Mouse (Mus musculus) monocyte, adult 5-6 weeks (primary cell): Measurements from ENCODE around the gene Acsbg1. TPM values are rescaled to one million over a fixed set of nuclear protein-coding genes. Genes with fewer than 3 reads are reported as not detected.

Experiments used
- ATAC-seq: fragments of 153-309, 156-312 bp; replicated peaks from 2 replicates; pipeline ENCODE4 v1.8.0; 2017; ENCODE audit warnings: mild to moderate bottlenecking; ENCODE audit not compliant: low TSS enrichment, insufficient number of reproducible peaks, severe bottlenecking, poor library complexity, low FRiP score
- total RNA-seq: library from RNA; stranded (forward); fragments of 200-1000, 200-491, 200-594 nt; gene quantifications from 3 replicates; pipeline ENCODE4 v1.2.3, GENCODE M21; 2017

Gene Acsbg1
- total RNA-seq, 1 experiment from 2014 or later = 2.3 TPM

DNA sequence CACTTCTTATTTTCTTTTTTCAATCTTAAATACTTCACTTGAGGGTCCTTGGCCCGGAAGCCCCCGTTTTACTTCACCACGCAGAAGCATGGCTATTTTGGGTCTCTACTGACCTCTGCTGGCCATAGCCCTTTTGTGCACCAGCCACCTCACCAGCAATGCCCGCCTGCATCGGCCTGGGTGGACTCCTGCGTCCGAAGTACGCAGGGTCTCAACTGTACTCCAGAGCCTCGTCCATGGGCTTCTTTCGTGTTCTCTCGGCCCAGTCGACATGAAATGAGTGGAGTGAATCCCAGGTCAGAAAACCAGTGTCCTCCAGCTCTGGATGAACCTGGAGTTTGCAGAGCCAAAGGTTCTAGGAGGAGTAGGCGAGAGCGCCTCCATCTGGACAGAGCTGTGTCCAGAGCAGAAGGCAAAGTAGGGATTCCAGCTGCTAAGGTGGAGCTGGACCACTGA is 14.9 kb upstream of the Acsbg1 start:
- ATAC-seq = peak; percentile 71; the same call in 1 of the 2 replicates

DNA sequence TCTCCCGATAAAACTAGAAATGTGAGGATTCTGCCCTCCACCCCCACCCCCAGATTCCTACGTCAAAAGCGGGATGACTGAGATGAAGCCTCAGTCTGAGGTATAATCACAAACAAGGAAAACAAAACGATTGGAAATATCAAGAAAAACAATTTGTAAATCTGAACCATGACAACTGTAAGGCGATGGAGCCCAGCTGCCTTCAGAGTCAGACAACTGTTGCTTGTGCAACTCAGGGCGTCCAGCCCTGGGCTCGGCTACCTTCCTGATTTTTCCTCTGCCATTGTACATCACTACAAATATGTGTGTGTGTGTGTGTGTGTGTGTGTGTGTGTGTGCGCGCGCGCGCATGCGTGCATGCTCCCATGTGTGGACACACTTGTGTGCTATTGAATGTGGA is 12.2 kb upstream of the Acsbg1 start:
- ATAC-seq = no peak

GRCm38 (mm10) chr9:54671962-54672361 is 10.3 kb upstream of the Acsbg1 start:
- no peak for ATAC-seq

GRCm38 (mm10) chr9:54668455-54668854 is 6.8 kb upstream of the Acsbg1 start:
- no peak for ATAC-seq

DNA sequence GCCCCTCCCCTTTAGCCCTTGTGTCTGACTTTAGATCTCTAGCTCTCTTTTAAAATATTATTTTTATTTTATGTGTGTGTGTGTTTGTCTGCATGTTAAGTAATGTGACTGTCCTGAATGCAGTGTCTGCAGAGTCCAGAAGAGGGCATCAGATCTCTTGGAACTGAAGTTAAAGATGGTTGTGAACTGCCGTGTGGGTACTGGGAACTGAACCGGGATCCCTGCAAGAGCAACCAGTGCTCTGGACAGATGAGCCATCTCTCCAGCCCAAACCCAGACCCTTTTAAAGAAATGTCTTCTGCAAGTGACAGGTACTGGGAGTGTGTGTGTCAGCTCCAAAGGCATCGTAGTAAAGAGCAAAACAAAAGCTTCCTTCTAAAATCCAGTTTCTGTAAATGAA is 4.4 kb upstream of the Acsbg1 start:
- no peak for ATAC-seq

DNA sequence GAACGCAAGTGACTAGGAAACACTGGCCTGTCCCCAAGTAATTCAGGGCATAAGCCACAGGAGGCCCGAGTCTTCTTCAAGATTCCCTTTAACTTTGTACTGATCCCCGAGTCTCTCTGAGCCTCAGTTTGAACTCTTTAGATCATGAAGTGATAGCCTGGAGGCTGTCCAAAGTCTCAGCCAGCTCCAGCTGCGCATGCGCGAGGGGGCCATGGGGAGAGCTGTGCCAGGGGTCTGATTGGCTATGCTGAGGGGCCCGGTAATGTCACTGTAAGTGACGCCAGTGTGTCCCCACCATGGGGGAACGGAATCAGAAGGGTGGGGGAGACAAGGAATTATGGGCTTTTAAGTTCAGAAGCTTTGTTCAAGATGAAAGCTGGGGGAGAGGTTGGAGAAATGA is 2.7 kb upstream of the Acsbg1 start:
- ATAC-seq = no peak

- no peak for ATAC-seq
Observed at GRCm38 (mm10) chr9:54658773-54659172, 2.9 kb downstream of the Acsbg1 start.

- no peak for ATAC-seq
Observed at GRCm38 (mm10) chr9:54656402-54656801, 5.3 kb downstream of the Acsbg1 start.

GRCm38 (mm10) chr9:54655846-54656245 is 5.8 kb downstream of the Acsbg1 start:
- ATAC-seq = no peak

DNA sequence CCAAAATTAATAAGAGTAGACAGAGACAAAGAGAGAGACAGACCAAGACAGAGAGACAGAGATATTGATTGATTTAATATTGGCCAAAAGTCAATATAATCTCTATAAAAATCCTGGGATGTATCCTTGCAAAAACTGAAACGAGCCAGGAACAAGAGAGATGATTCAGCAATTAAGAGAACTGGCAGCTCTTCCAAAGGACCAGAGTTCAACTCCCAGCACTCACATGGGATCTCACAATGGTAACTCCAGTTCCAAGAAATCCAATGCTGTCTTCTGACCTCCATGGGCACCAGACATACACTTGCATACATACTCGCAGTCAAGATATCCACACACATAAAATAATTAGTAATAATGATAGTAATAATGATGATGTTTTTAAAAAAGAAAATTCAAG is 8.9 kb downstream of the Acsbg1 start:
- no peak for ATAC-seq

DNA sequence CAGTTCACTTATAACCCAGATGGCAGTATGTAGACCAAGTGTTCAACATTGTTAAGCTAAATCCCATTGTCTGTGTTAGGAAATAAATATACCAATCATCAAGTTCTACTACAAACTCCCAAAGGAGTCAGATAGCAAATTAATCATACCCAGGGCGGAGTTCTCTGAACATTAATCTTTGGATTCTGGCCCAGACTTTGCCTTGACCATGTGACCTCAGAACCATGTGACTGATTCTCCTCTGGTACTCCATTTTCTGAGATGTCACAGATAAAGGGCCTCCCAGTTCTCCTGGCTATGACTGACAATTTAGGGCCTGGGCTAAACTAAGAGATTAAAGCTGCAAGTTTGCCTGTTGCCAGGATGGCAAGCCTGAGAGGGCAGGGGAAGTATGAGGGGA is 12.3 kb downstream of the Acsbg1 start:
- ATAC-seq = no peak

- no peak for ATAC-seq
Observed at GRCm38 (mm10) chr9:54647456-54647855, 14.2 kb downstream of the Acsbg1 start.

DNA sequence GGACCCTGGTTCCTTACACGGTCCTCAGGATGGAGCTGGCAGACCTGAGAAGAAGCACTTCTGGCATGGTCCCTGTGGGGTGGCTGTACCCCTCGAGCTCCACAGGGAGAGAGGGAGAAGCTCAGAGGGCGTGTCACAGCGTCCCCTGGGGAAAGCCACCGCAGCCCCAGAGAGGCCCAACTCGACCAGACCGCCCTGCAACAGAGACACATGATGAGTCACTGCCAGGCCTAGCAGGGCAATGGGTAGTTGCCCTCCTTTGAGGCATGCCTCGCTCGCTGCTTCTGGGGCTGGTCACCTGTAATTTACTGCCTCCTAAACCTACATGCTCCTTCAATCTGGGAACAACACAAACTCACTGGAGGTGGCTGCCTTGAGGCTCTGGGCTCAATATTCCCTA is 15.4 kb downstream of the Acsbg1 start:
- no peak for ATAC-seq

GRCm38 (mm10) chr9:54645530-54645929 is 16.1 kb downstream of the Acsbg1 start:
- ATAC-seq = no peak

- no peak for ATAC-seq
Observed at GRCm38 (mm10) chr9:54643179-54643578, 18.5 kb downstream of the Acsbg1 start.

DNA sequence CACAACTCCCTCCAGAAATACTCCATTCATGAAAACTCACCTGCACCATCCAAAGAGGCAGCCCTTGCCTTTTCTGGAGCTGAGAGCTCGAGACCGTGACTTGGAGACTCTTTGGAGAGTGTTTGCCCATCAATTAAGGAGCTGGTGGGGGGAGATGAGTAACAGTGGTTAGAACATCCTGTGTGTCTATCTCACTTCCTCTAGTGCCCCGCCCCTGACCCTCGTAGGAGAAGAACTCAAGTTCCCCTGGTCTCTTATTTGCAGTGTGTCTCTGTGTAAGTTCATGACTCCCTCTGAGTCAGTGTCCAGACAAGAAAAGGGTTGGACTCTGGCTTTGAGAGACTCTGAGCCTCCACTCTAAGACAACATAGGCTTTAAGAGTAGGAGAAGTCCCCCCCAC is 19.1 kb downstream of the Acsbg1 start:
- ATAC-seq = peak; percentile 37; the same call in 1 of the 2 replicates

GRCm38 (mm10) chr9:54642149-54642548 is 19.5 kb downstream of the Acsbg1 start:
- ATAC-seq = no peak

DNA sequence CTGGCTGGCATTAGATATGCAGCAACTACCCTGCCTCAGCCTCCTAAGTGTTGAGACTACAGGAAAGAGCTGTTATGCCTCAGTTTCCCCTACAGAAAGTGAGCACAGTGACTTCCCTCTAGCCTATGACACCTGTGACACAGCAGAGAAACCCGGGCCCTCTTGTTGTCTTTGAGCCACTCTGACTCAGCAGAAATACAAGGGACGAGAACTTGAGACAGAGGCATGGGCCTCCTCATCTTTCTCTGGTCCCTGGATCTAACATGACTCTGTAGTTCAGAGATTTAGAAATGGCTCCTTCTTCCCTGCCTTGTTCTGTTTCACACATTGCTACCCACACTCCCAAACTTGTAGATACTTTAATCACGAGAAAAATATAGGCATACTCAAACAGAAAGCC is 20.1 kb downstream of the Acsbg1 start:
- ATAC-seq = no peak

DNA sequence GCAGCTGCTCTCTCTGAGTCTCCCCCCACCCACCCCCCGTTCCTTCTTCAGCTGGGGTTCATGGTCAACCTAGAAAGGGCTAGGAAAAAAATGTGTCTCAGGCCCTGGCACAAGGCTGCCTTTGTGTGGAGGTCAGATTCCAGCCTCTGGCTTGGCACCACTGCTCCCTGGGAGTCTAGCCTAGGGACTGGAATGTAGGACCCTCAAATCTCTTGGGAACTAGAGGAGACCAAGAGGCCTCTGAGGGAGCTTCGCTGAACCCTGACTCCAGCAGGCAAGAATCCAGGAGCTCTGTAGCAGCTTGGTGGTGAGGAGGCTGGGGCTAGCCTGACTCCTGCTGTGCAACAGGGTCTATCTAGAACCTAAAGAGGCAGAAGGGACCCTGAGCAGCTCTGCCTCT is 22.5 kb downstream of the Acsbg1 start:
- no peak for ATAC-seq

GRCm38 (mm10) chr9:54637510-54638314 is 24.0 kb downstream of the Acsbg1 start:
- no peak for ATAC-seq

- no peak for ATAC-seq
Observed at GRCm38 (mm10) chr9:54633401-54633800, 28.3 kb downstream of the Acsbg1 start.
